Mouse (Mus musculus) heart, adult 2 months (tissue): ENCODE results near the gene Pmm2. TPM values are rescaled to one million over a fixed set of nuclear protein-coding genes. Genes with fewer than 3 reads are reported as not detected.

ENCODE experiments used
- DNase-seq, 2 experiments: peaks; one replicate each; pipeline ENCODE4 v3.0.0; 2021
- H3K27ac ChIP-seq: fragments of 200-600 bp; 2 replicates; pipeline ENCODE4 v1.8.1; 2022
- H3K27me3 ChIP-seq: fragments of 200-500 bp; 2 replicates; pipeline ENCODE4 v1.6.1; 2012; ENCODE audit warnings: mild to moderate bottlenecking, low read length, inconsistent platforms, mixed read lengths; ENCODE audit not compliant: control insufficient read depth, insufficient read depth
- H3K36me3 ChIP-seq: fragments of 200-500 bp; 2 replicates; pipeline ENCODE4 v1.6.1; 2012; ENCODE audit warnings: low read length, inconsistent platforms; ENCODE audit not compliant: control insufficient read depth, insufficient read depth
- H3K4me1 ChIP-seq: fragments of 200-500 bp; 2 replicates; pipeline ENCODE4 v1.6.1; 2011; ENCODE audit warnings: low read length; ENCODE audit not compliant: control insufficient read depth, insufficient read depth
- H3K4me3 ChIP-seq: fragments of 200-600 bp; 2 replicates; pipeline ENCODE4 v1.8.1; 2022
- H3K79me2 ChIP-seq: fragments of 200-500 bp; replicated peaks from 2 replicates; pipeline ENCODE4 v1.6.1; 2012; ENCODE audit warnings: mild to moderate bottlenecking, inconsistent platforms, low read length, moderate library complexity, mixed read lengths; ENCODE audit not compliant: control insufficient read depth, insufficient read depth
- H3K9ac ChIP-seq: fragments of 200-500 bp; 2 replicates; pipeline ENCODE4 v1.6.1; 2012; ENCODE audit warnings: low read depth, mild to moderate bottlenecking, control low read depth, inconsistent platforms, low read length, mixed read lengths
- CTCF ChIP-seq: fragments of 200-600 bp; IDR thresholded peaks from 2 replicates; pipeline ENCODE4 v1.8.1; 2022; ENCODE audit warnings: antibody characterized with exemption, mild to moderate bottlenecking, moderate library complexity
- EP300 ChIP-seq: fragments of 200-500 bp; IDR thresholded peaks from 2 replicates; pipeline ENCODE4 v1.6.1; 2011; ENCODE audit warnings: low read depth, low read length, control low read depth; ENCODE audit not compliant: insufficient read depth
- POLR2A ChIP-seq: fragments of 200-500 bp; IDR thresholded peaks from 2 replicates; pipeline ENCODE4 v1.6.1; 2011; ENCODE audit warnings: mild to moderate bottlenecking, low read depth, low read length, control low read depth; ENCODE audit not compliant: insufficient read depth
- WGBS: fragments of 180-500 bp; shearing (Covaris S2); methylation state at CpG from one replicate; pipeline ENCODE4 v1.1.7; 2018; 5-methylcytosine and 5-hydroxymethylcytosine counted together
- intact Hi-C: fragments of 180-260 bp; cut with DNase I; formaldehyde crosslinking; loops from one replicate; pipeline ENCODE4 v1.15.1; 2025
- polyA plus RNA-seq: library from polyadenylated mRNA; depleted of rRNA; stranded (reverse); fragments of >200 nt; gene quantifications from 2 replicates; pipeline ENCODE4 v1.2.3, GENCODE M21; 2012
- total RNA-seq, 2 experiments: library from RNA; stranded (reverse); gene quantifications; 2 replicates each; pipeline ENCODE4 v1.2.3; 2021

Pmm2 gene
- total and polyA plus RNA-seq, 3 experiments = 28.8 to 38.8 (median 29.1) TPM

DNA sequence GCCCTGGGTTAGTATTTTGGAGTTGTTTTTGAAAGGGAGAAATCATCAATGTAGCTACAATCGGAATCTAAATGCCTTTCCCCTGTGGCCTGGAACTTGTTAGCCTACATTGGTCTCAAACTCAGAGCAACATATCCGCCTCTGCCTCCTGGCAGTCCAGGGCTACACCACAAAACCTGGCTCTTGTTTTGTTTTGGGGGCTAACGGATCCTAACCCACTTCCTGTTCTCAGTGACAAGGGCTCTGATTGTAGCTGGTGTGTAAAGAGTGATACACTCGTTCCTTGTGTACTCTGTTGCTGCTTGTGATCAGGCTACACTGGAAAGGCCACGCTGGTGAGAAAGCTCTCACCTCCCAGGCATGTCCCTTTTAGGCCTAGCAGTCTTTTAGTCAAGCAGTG lies 6.0 kb upstream of the Pmm2 start:
- TF ChIP-seq POLR2A = no peak
- no peak for TF ChIP-seq EP300
- no peak for TF ChIP-seq CTCF
- intact Hi-C loops = no loop called here
- H3K27me3 ChIP-seq = no peaks in the 10 kb centered on the region
- H3K27ac ChIP-seq = no peak overlapping the region
- no peak overlapping the region for H3K9ac ChIP-seq
- no peak for DNase-seq
- 82% methylated on average over 5 of the region's 5 CpGs for WGBS
- H3K79me2 ChIP-seq = no peaks in the 10 kb centered on the region; the same call in 1 of the 2 replicates
- H3K4me3 ChIP-seq = no peak overlapping the region
- no peaks in the 10 kb centered on the region; the same call in 1 of the 2 replicates for H3K36me3 ChIP-seq
- H3K4me1 ChIP-seq = no peaks in the 10 kb centered on the region

DNA sequence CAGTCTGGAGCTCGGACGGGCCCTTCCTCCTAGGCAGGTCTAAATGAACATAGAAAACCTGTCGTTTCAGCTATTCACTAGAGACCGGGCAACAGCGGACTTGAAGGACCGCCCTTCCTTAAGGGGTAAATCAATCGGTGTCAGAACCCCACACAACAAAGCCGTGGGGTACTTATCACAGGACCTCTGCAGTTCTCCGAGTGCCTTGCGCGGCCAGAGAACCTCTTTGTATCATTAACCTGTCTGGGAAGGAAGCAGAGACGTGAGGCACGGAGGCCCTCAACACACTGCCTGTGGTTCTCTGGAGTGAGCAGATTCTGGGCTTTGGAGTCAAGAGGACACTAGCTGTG lies 632 bp upstream of the Pmm2 start:
- Histone ChIP-seq H3K79me2 (no peaks in the 10 kb centered on the region; the same call in 1 of the 2 replicates), H3K36me3 (no peaks in the 10 kb centered on the region; the same call in 1 of the 2 replicates), H3K27ac (peak overlapping the region; percentile 81), H3K4me3 (peak overlapping the region; percentile 84), H3K4me1 (peaks cover 6% of the 10 kb centered on the region), H3K9ac (peak overlapping the region; percentile 74), H3K27me3 (no peaks in the 10 kb centered on the region)
- WGBS = under 1% methylated on average over 13 of the region's 13 CpGs
- DNase-seq = no peak
- intact Hi-C loops = loop anchor here (5.0 kb wide), 1 partner anchor 125 kb away; the partner anchor contains the start of gene Abat
- TF ChIP-seq EP300 = no peak
- no peak for TF ChIP-seq POLR2A
- no peak for TF ChIP-seq CTCF

DNA sequence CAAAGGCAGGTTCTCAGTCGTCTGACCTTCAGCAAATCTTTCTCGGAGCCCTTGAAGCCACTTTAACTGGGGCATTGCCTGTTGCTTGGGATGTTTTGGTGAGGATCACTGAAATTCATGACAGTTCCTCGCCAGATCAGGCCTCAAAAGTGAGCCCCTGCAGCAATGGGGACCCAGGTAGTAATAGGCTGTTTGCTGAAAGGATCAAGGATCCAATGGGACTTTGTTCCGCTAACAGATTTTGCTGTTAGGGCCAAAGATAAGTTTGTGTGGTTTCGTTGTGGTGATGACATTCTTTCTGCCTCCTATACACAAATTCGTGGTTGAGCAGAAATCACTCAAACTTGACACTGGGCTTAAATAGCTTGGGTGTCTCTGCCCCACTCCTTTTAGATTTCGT lies 657 bp downstream of the Pmm2 start:
- H3K9ac ChIP-seq = peak overlapping the region; percentile 82
- peak overlapping the region; percentile 84 for H3K4me3 ChIP-seq
- DNase-seq = no peak
- no peaks in the 10 kb centered on the region; the same call in 1 of the 2 replicates for H3K36me3 ChIP-seq
- no peaks in the 10 kb centered on the region for H3K27me3 ChIP-seq
- H3K27ac ChIP-seq = peak overlapping the region; percentile 81
- 33% methylated on average over 7 of the region's 7 CpGs for WGBS
- intact Hi-C loops = loop anchor here (5.0 kb wide), 1 partner anchor 126 kb away; the partner anchor contains the start of gene Abat
- H3K4me1 ChIP-seq = peaks cover 6% of the 10 kb centered on the region
- TF ChIP-seq POLR2A (no peak), CTCF (no peak), EP300 (no peak)
- H3K79me2 ChIP-seq = no peaks in the 10 kb centered on the region; the same call in 1 of the 2 replicates

DNA sequence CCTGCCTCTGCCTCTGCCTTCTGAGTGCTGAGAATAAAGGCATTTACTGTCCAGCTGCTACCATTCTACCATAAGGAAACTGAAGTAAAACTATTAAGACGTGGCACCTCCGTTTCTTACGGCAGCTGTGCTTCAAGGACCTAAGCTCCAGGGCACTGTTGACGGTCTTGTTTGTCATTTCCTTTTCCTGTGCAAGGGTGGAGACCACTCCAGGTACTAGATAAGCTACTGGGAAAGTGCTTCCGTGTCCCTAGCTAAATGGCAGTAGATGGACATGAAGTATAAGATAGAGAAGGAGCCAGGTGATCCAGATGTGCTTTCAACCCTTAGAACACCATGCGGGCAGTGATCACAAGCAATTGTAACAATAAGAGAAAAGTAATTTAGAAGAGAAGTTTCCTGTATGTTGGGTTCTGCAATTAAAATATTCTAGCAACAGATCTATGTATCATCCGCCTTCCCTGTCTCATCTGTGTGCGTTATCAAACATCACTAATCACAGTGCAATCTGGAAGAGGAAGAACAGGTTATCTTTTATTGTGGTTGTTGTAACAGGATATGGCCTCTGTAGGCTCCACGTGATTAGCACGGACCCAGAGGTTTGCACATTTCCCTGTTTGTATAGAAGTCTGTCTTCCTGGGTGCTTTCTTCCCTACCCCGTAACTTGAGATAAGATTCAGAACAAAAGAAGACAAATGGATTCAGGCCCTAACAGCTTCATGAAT lies 2.2 kb downstream of the Pmm2 start:
- TF ChIP-seq POLR2A (no peak), EP300 (no peak), CTCF (no peak)
- H3K4me3 ChIP-seq = no peak overlapping the region
- no peaks in the 10 kb centered on the region; the same call in 1 of the 2 replicates for H3K79me2 ChIP-seq
- H3K9ac ChIP-seq = no peak overlapping the region
- H3K4me1 ChIP-seq = peaks cover 7% of the 10 kb centered on the region
- WGBS = 52% methylated on average over 11 of the region's 11 CpGs
- no peak for DNase-seq
- no peaks in the 10 kb centered on the region; the same call in 1 of the 2 replicates for H3K36me3 ChIP-seq
- no peaks in the 10 kb centered on the region for H3K27me3 ChIP-seq
- intact Hi-C loops = loop anchor here (5.0 kb wide), 2 partner anchors 98 to 127 kb away; partner anchors contain the start of gene Abat
- no peak overlapping the region for H3K27ac ChIP-seq

DNA sequence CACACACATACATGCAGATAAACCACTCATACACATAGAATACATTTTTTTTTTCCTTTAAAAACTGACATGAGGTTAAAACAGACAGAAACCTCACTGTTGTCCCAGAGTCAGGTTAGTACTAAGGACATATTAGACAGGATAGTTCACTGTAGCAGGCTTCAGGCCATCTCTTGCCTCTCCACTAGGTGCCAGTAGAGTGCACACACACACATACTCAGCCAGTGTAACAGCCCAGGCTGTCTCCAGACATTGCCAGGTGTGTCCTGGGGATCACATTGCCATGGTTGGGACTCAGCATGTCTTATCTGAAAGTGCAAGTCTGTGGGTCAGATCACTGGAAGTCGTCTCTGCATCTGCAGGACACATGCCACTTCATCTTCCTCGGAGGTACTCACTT lies 6.4 kb downstream of the Pmm2 start:
- Histone ChIP-seq H3K9ac (no peak overlapping the region), H3K4me1 (peaks cover 4% of the 10 kb centered on the region), H3K27me3 (no peaks in the 10 kb centered on the region), H3K4me3 (no peak overlapping the region), H3K79me2 (no peaks in the 10 kb centered on the region), H3K27ac (no peak overlapping the region), H3K36me3 (no peaks in the 10 kb centered on the region)
- 65% methylated on average over 2 of the region's 2 CpGs for WGBS
- TF ChIP-seq POLR2A (no peak), CTCF (peak; percentile 92), EP300 (0 out of 2 replicates have a peak, but pooled peaks have one; percentile 45)
- DNase-seq = peak; percentile 43 to 47
- intact Hi-C loops = loop anchor here (1.0 to 5.0 kb wide), 3 partner anchors 30 to 149 kb away; no protein-coding TSS in a partner anchor

DNA sequence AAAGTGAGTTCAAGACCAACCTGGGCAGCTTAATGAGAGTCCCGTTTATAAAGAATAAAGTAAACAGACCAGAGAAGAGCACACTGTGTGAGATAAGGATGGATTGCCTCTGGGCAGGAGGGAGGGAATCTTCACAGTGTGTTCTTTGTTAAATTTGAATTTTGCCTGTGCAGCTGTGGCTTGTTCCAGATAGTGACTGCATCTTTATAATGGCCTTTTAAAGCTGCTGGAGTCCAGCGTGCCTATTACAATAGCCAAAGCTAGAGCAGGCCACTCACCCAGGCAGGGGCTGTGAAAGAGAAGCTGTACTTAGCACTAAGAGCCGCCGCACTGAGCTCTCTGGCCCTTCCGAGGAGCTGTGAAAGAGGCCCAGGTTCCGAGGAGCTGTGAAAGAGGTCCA lies 8.1 kb downstream of the Pmm2 start:
- H3K4me1 ChIP-seq = peaks cover 1% of the 10 kb centered on the region; the same call in 1 of the 2 replicates
- H3K9ac ChIP-seq = no peak overlapping the region
- no peaks in the 10 kb centered on the region for H3K27me3 ChIP-seq
- no peaks in the 10 kb centered on the region for H3K36me3 ChIP-seq
- intact Hi-C loops = loop anchor here (2.0 kb wide), 1 partner anchor 151 kb away; no protein-coding TSS in a partner anchor
- no peak overlapping the region for H3K4me3 ChIP-seq
- no peaks in the 10 kb centered on the region for H3K79me2 ChIP-seq
- no peak for DNase-seq
- TF ChIP-seq CTCF (no peak), POLR2A (no peak), EP300 (no peak)
- WGBS = 80% methylated on average over 6 of the region's 6 CpGs
- no peak overlapping the region for H3K27ac ChIP-seq
